ENCODE assay signal across 30 mouse cellular contexts in genomic region chr15:78521892-78522291, GRCm38 (mm10). TPM values are rescaled to one million over a fixed set of nuclear protein-coding genes. Genes with fewer than 3 reads are reported as not detected.
A peak's percentile ranks its signal among the peaks of the same experiment; 100 is the strongest.
DNase-seq lines count a peak whose midpoint lies in the region; ATAC-seq and TF ChIP-seq lines count a peak whose summit lies in the region.
"Had no signal": no experiment of that assay in that cellular context is flagged by ENCODE, and none has a peak within 500 bp of the region (broad histone marks: within the 10 kb centered on the region; RNA-seq: fewer than 3 reads in every experiment).

No protein-coding gene starts in this region.

- DNase-seq in heart, postnatal 0 days (ENCODE audit: low spot score) = no peak
- DNase-seq in heart, adult 9 months (ENCODE audit: low spot score in 2 of 2) = no peak
- peak; percentile 78 for DNase-seq in midbrain, embryonic 11.5 days (ENCODE audit: low spot score, missing footprints)
- DNase-seq in thymus, postnatal 25 days = no peak
- no peak for DNase-seq in urinary bladder, postnatal 4 days (ENCODE audit: low spot score in 2 of 2)
- DNase-seq: adrenal gland, adult 2 months; adrenal gland, postnatal 10 days; adrenal gland, postnatal 25 days; B cell, adult 2 months; cerebellum, adult 11 months; cerebellum, adult 18-20 months; cerebellum, adult 8-10 months; cerebellum, adult 9-11 months; cerebellum, postnatal 14 days; cerebellum, postnatal 36 days; embryo, embryonic 11 days had no signal

- no peak overlapping the region for H3K4me2 ChIP-seq in heart, postnatal 0 days (ENCODE audit: low read depth, low read length)
- no peak overlapping the region for H3K4me2 ChIP-seq in midbrain, embryonic 11.5 days
- no peak overlapping the region for H3K4me2 ChIP-seq in midbrain, embryonic 16.5 days (ENCODE audit: low read length)
- H3K4me2 ChIP-seq: embryonic facial prominence, embryonic 13.5 days; embryonic facial prominence, embryonic 15.5 days; forebrain, embryonic 12.5 days had no signal

- no peak for TF ChIP-seq CTCF in heart, postnatal 0 days (IDR thresholded peaks at IDR 0.05; ENCODE audit: low read depth)
- 0 out of 2 replicates have a peak, but pooled peaks have one; percentile 3 for TF ChIP-seq CTCF in E14TG2a.4 (conservative IDR thresholded peaks at IDR 0.05; ENCODE audit: low read length)

- 80% methylated on average over 6 of the region's 6 CpGs for WGBS in heart, postnatal 0 days
- WGBS in midbrain, embryonic 11.5 days = 81% methylated on average over 6 of the region's 6 CpGs
- WGBS in midbrain, embryonic 16.5 days = 82% methylated on average over 6 of the region's 6 CpGs

- H3K27me3 ChIP-seq in heart, postnatal 0 days (ENCODE audit: control insufficient read depth, insufficient read depth, low read length) = no peaks in the 10 kb centered on the region
- H3K27me3 ChIP-seq in midbrain, embryonic 11.5 days (ENCODE audit: control insufficient read depth, insufficient read depth, low read length) = no peaks in the 10 kb centered on the region
- no peaks in the 10 kb centered on the region for H3K27me3 ChIP-seq in midbrain, embryonic 16.5 days (ENCODE audit: control insufficient read depth, insufficient read depth, low read depth, low read length)
- peaks cover 36% of the 10 kb centered on the region for H3K27me3 ChIP-seq in E14TG2a.4 (ENCODE audit: insufficient read depth, low read length)
- H3K27me3 ChIP-seq: CH12.LX; embryonic facial prominence, embryonic 13.5 days; embryonic facial prominence, embryonic 15.5 days; forebrain, embryonic 12.5 days had no signal

- H3K27ac ChIP-seq in heart, postnatal 0 days (ENCODE audit: low read depth) = no peak overlapping the region
- no peak overlapping the region for H3K27ac ChIP-seq in midbrain, embryonic 11.5 days (ENCODE audit: low read depth, low read length)
- no peak overlapping the region for H3K27ac ChIP-seq in midbrain, embryonic 16.5 days (ENCODE audit: low read length)
- H3K27ac ChIP-seq: embryonic facial prominence, embryonic 13.5 days; embryonic facial prominence, embryonic 15.5 days; forebrain, embryonic 10.5 days; forebrain, embryonic 12.5 days had no signal

- peaks cover 17% of the 10 kb centered on the region for H3K36me3 ChIP-seq in heart, postnatal 0 days (replicated peaks; ENCODE audit: control insufficient read depth, insufficient read depth, low read length)
- no peaks in the 10 kb centered on the region for H3K36me3 ChIP-seq in midbrain, embryonic 11.5 days (ENCODE audit: control insufficient read depth, insufficient read depth, low read length)
- no peaks in the 10 kb centered on the region for H3K36me3 ChIP-seq in midbrain, embryonic 16.5 days (ENCODE audit: control insufficient read depth, insufficient read depth, low read length)
- H3K36me3 ChIP-seq in E14TG2a.4 (ENCODE audit: insufficient read depth, low read length) = no peaks in the 10 kb centered on the region
- H3K36me3 ChIP-seq: forebrain, embryonic 10.5 days; forebrain, embryonic 12.5 days had no signal

- H3K4me3 ChIP-seq in heart, postnatal 0 days (ENCODE audit: low read depth, low read length) = no peak overlapping the region
- H3K4me3 ChIP-seq in midbrain, embryonic 11.5 days (ENCODE audit: low read depth, low read length) = no peak overlapping the region
- H3K4me3 ChIP-seq in midbrain, embryonic 16.5 days (ENCODE audit: low read depth, low read length) = no peak overlapping the region
- no peak overlapping the region for H3K4me3 ChIP-seq in E14TG2a.4 (replicated peaks; ENCODE audit: low read length)
- H3K4me3 ChIP-seq: embryonic facial prominence, embryonic 13.5 days; embryonic facial prominence, embryonic 15.5 days; erythroblast, embryonic 14.5 days; forebrain, embryonic 10.5 days; forebrain, embryonic 12.5 days had no signal

- peak overlapping the region; percentile 23; the same call in 1 of the 2 replicates for H3K9ac ChIP-seq in heart, postnatal 0 days (replicated peaks; ENCODE audit: low read depth, low read length)
- H3K9ac ChIP-seq in midbrain, embryonic 11.5 days (ENCODE audit: low read length) = no peak overlapping the region
- no peak overlapping the region for H3K9ac ChIP-seq in midbrain, embryonic 16.5 days (ENCODE audit: low read depth, low read length)
- H3K9ac ChIP-seq: embryonic facial prominence, embryonic 13.5 days; embryonic facial prominence, embryonic 15.5 days; forebrain, embryonic 12.5 days had no signal

- no peak for ATAC-seq in heart, postnatal 0 days (ENCODE audit: insufficient read depth, low read depth)
- no peak for ATAC-seq in midbrain, embryonic 11.5 days (ENCODE audit: low FRiP score)
- no peak for ATAC-seq in midbrain, embryonic 16.5 days
- ATAC-seq: CD4-positive, CD25-positive, alpha-beta regulatory T cell, adult 4 months; forebrain, embryonic 14.5 days; forebrain, embryonic 16.5 days had no signal

- peaks cover 16% of the 10 kb centered on the region; the same call in 1 of the 2 replicates for H3K4me1 ChIP-seq in heart, postnatal 0 days (ENCODE audit: control insufficient read depth, insufficient read depth)
- no peaks in the 10 kb centered on the region for H3K4me1 ChIP-seq in midbrain, embryonic 11.5 days (ENCODE audit: control insufficient read depth, insufficient read depth, low read length)
- H3K4me1 ChIP-seq in midbrain, embryonic 16.5 days (ENCODE audit: control insufficient read depth, insufficient read depth, low read length) = no peaks in the 10 kb centered on the region
- H3K4me1 ChIP-seq in E14TG2a.4 (replicated peaks; ENCODE audit: low read depth, low read length) = peaks cover 28% of the 10 kb centered on the region
- H3K4me1 ChIP-seq: forebrain, embryonic 12.5 days had no signal

- no peak for TF ChIP-seq EP300 in heart, postnatal 0 days (IDR thresholded peaks at IDR 0.05; ENCODE audit: low read depth)

- H3K9me3 ChIP-seq in heart, postnatal 0 days (replicated peaks; ENCODE audit: control insufficient read depth, low read length) = no peaks in the 10 kb centered on the region
- H3K9me3 ChIP-seq in midbrain, embryonic 11.5 days (ENCODE audit: control insufficient read depth, low read length) = no peaks in the 10 kb centered on the region
- H3K9me3 ChIP-seq in midbrain, embryonic 16.5 days (replicated peaks; ENCODE audit: control insufficient read depth, low read length, poor library complexity, severe bottlenecking) = no peaks in the 10 kb centered on the region
- peaks cover 3% of the 10 kb centered on the region; the same call in 1 of the 2 replicates for H3K9me3 ChIP-seq in E14TG2a.4 (ENCODE audit: low read length)
- H3K9me3 ChIP-seq: embryonic facial prominence, embryonic 13.5 days; embryonic facial prominence, embryonic 15.5 days; forebrain, embryonic 10.5 days; forebrain, embryonic 12.5 days had no signal

RNA-seq across cellular contexts. Expression of gene C1qtnf6, which starts 9.3 kb away (rescaled TPM):
- 22.1 and 23.0 TPM in 2 replicates for total RNA-seq in heart, postnatal 0 days (2014; rRNA removed; ENCODE audit: low replicate concordance)
- polyA plus RNA-seq in heart, postnatal 0 days (2015; fragmentation: Nextera tagmentation; extraction: Ambion mirVana) = 27.4 and 29.9 TPM in 2 replicates
- polyA plus RNA-seq in midbrain, embryonic 11.5 days (2014; fragmentation: Nextera tagmentation; extraction: Ambion mirVana) = 10.5 and 12.1 TPM in 2 replicates
- 6.7 and 7.8 TPM in 2 replicates for polyA plus RNA-seq in midbrain, embryonic 16.5 days (2015; fragmentation: Nextera tagmentation; extraction: Ambion mirVana)
- polyA plus RNA-seq: erythroblast, embryonic 14.5 days had no signal

RNA-seq across cellular contexts. Expression of gene Sstr3, which starts 22.6 kb away (rescaled TPM):
- total RNA-seq in heart, postnatal 0 days (2014; rRNA removed; ENCODE audit: low replicate concordance) = 0.04 TPM in 1 of 2 replicates, not detected in the other
- polyA plus RNA-seq in heart, postnatal 0 days (2015; fragmentation: Nextera tagmentation; extraction: Ambion mirVana) = 0.12 and 0.19 TPM in 2 replicates
- polyA plus RNA-seq in midbrain, embryonic 11.5 days (2014; fragmentation: Nextera tagmentation; extraction: Ambion mirVana) = not detected in 2 replicates
- 0.15 and 0.16 TPM in 2 replicates for polyA plus RNA-seq in midbrain, embryonic 16.5 days (2015; fragmentation: Nextera tagmentation; extraction: Ambion mirVana)
- total RNA-seq: CH12.LX; common myeloid progenitor, adult 5-6 weeks; MEL had no signal
- polyA plus RNA-seq: CD4-positive, CD25-positive, alpha-beta regulatory T cell, adult 4 months; embryonic facial prominence, embryonic 11.5 days; embryonic facial prominence, embryonic 13.5 days; embryonic facial prominence, embryonic 15.5 days; erythroblast, embryonic 14.5 days had no signal

RNA-seq across cellular contexts. Expression of gene Il2rb, which starts 26.8 kb away (rescaled TPM):
- total RNA-seq in heart, postnatal 0 days (2014; rRNA removed; ENCODE audit: low replicate concordance) = 0.12 TPM in 1 of 2 replicates, not detected in the other
- 0.08 TPM in 2 replicates for polyA plus RNA-seq in heart, postnatal 0 days (2015; fragmentation: Nextera tagmentation; extraction: Ambion mirVana)
- not detected in 2 replicates for polyA plus RNA-seq in midbrain, embryonic 11.5 days (2014; fragmentation: Nextera tagmentation; extraction: Ambion mirVana)
- 0.20 TPM in 1 of 2 replicates, not detected in the other for polyA plus RNA-seq in midbrain, embryonic 16.5 days (2015; fragmentation: Nextera tagmentation; extraction: Ambion mirVana)
- polyA plus RNA-seq: forebrain, embryonic 10.5 days; forebrain, embryonic 12.5 days; forebrain, embryonic 14.5 days; forebrain, embryonic 16.5 days had no signal

RNA-seq across cellular contexts. Expression of gene Rac2, which starts 50.7 kb away (rescaled TPM):
- 3.1 and 6.5 TPM in 2 replicates for total RNA-seq in heart, postnatal 0 days (2014; rRNA removed; ENCODE audit: low replicate concordance)
- 4.0 and 5.6 TPM in 2 replicates for polyA plus RNA-seq in heart, postnatal 0 days (2015; fragmentation: Nextera tagmentation; extraction: Ambion mirVana)
- 4.3 and 8.5 TPM in 2 replicates for polyA plus RNA-seq in midbrain, embryonic 11.5 days (2014; fragmentation: Nextera tagmentation; extraction: Ambion mirVana)
- polyA plus RNA-seq in midbrain, embryonic 16.5 days (2015; fragmentation: Nextera tagmentation; extraction: Ambion mirVana) = 1.8 and 2.3 TPM in 2 replicates

RNA-seq across cellular contexts. Expression of gene Tmprss6, which starts 53.5 kb away (rescaled TPM):
- total RNA-seq in heart, postnatal 0 days (2014; rRNA removed; ENCODE audit: low replicate concordance) = 0.50 TPM in 1 of 2 replicates, not detected in the other
- polyA plus RNA-seq in heart, postnatal 0 days (2015; fragmentation: Nextera tagmentation; extraction: Ambion mirVana) = 0.29 and 0.49 TPM in 2 replicates
- 0.07 and 0.34 TPM in 2 replicates for polyA plus RNA-seq in midbrain, embryonic 11.5 days (2014; fragmentation: Nextera tagmentation; extraction: Ambion mirVana)
- 0.09 and 0.31 TPM in 2 replicates for polyA plus RNA-seq in midbrain, embryonic 16.5 days (2015; fragmentation: Nextera tagmentation; extraction: Ambion mirVana)
- total RNA-seq: common myeloid progenitor, adult 5-6 weeks had no signal
- polyA plus RNA-seq: CD4-positive, CD25-positive, alpha-beta regulatory T cell, adult 4 months had no signal
